Mouse (Mus musculus): ENCODE measurements around the gene Acpp.

Acpp gene

DNA sequence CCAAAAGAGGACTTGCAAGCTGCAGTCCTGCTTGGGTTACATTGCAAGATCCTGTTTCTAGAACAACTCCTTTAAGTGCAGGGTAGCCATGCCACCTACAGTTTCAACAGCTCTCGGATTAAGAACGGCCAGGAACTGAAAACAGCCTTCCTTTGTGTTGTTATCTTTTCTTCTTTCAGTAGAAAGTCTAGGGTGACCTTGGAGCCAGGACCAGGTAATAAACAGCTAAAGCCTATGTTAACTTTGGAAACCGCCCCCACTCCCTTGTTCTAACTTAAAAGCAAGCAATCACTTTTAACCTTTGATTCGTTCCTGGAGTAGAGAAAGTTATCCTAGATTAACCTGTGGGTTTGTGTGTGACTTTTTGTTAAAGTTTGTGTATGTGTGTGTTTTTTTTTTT, 33.2 kb downstream of the Acpp start:
- no peak for DNase-seq

DNA sequence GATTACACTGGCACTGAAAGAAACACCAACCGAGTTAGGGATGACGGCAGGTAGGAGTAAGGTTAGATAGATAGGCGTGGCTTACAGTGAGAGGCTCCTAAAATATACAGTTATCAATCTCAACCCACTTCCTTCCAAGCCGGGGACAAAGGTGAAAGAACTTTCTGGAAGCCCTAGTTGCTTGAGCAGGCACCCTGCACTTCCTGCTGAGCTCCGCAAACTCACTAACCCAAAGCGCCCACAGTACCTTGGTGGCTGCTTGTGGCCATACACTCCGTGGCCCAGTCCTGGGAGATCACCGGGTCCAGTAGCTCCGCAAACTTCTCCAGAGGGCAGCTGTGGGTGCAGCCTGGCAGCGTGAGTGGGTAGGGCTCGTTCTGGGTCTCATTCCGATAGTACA, 37.0 kb downstream of the Acpp start:
- no peak for DNase-seq

DNA sequence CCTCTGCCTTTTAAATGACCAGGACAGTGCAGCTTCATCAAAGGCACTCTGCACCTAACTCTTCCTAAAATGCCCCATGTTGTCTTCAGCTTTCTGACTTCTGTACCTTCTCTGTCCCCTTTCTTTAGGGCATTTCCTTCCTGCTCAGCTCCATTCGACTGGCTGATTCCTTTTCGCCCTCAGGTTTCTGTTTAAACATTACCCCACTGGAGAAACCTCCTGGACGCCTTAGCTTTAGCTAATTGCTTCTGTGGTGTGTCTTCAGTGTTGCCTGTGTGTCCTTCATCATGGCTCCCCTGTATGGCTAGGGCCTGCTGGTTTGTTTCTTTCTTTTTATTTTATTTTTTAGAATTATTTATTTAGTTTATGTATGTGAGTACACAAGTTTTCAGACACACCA, 40.5 kb downstream of the Acpp start:
- DNase-seq, result no peak

DNA sequence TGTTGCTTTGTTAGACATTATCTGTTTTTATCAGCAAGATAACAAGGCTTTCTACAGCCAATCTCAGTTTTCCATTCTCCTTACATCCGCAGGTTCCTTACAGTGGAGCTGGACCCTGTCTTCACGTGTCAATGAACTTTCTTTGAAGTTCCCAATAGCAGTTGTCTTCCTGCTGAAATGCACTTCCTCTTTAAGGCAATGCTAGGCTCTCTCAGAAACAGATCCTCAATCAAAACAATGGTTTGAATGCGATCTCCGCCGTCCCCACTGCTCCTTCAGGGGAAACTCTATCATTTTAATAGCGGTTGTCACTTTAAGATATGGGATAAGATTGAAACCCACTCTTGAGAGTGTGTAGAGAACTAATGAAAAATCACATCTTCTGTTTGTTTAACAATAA, 52.6 kb downstream of the Acpp start:
- DNase-seq, result no peak

DNA sequence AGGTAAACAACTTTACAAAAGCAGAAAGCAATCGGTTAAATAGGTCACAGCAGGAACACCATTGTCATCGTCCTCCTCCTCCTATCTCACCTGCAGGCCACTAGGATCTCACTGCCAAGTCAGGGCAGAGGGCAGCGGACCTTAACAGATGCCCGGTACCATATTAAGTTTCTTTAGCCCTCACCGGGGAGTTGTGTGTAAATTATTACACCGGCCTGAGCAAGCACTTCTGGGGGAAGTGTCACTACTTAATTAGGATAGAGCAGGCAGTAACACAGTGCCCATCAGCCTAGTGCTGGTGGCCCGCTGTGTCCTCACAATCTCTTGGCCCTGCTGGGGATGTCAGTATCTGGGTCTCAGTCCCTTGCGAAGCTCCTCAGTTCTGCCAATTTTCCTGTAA, 55.0 kb downstream of the Acpp start:
- no peak for DNase-seq

DNA sequence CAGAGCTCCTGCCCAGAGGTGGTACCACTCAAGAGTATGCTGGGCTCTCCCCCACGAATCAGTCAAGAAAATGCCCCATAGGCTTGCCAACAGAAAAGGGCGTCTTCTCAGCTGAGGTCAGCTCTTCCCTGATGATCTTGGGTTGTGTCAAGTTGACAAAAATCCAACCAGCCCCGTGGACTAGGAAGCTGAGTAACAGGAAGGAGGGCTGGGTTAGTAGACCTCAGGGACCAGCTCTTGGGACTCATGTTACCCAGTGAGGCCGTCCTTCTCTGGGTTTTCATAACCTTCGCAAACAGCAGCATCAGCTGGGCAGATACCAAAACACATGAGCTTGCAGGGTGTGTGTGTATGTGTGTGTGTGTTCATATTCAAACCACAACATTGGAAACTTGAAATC, 55.8 kb downstream of the Acpp start:
- no peak for DNase-seq

DNA sequence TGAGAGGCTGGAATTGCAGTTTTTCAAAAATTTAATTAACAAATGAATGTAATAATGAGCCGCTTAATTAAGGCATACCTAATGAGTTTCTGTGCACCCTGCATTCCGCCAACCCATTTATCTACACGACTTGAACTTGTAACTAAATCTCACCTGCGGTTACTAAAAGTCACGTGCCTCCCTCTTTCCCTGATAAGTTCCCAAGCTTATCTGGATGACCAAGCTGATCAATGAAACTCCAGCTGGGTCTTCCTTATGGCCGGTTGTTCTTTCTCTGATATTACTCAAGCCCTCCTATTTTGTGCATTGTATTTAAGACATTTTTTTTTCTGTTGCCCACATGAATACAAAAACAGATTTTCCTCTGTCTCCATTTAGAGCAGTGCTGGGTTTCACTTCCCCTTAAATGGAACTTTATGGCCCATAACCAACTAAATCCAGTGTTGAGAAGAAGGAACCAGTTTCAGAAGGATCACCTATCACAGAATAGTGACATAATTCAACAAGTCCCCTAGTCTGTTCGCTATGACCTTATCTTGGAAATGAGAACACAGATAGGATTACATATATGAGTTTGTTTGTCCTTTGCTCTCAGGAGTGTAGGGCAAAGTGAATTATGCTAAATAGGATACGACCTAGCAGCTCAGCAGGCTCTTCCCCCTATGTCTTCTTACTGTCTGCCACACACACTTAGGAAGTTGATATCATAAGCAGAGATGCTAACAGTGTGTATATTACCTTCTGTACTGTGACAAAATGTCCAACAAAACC, 56.6 kb downstream of the Acpp start:
- no peak for DNase-seq

DNA sequence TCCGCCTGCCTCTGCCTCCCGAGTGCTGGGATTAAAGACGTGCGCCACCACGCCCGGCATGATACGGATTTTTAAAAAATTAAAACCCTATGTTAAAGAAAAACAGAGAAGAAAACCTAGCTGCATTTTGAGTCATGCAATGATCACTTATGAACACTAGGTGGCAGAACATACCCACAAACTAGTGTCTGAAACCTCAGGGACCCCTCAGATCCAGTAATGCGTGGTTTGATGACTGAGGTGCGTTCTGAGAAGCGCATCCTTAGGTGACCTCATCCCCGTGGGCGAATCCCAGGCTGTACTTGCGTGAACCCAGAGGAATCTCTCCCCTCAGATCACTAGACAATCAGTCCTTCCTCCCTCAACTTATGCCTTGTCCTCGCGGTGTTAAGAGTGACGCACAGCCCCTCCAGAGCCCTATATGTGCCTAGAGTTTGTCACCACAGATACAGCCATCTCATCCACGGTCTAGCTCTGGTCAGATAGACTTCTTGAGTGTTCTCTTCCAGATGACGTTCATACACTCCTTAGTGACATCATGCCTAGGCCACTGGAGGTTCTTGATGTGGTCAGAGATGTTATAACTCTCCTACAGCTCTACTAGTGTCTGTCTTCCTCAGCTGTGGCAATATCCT, 59.9 kb downstream of the Acpp start:
- peak; percentile 45 to 55 for DNase-seq

DNA sequence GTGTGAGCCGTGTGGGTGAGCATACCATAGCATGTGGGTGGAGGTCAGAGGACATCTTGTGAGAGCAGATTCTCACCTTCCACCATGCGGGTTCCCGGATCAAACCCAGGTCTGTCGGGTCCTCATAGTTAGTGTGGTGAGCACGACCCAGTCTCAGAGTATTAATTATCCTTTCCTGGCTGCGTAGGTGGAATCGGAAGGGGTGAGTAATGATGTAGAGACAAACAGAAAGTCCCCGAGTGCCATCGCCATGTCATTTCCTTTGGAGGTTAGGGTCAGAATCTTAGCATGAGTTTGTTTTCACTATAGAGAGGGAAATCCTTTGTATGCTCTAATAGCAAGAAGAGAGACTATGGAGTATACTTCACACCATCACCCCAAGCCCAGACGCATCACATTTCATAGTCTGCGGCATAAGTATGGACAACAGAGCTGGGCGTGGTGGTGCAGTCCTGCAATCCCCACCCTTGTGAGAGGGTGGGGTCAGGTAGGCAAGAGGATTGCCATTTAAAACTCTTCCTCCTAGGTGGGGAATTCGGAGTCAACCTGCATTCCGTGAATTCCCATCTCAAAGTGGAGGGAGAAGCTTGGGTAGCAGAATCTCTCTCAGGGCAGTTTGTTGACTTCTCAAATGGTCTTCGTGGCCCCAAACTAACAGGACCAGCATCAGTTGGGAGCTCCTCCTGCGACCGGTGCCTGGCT, 62.3 kb downstream of the Acpp start:
- DNase-seq, result no peak

DNA sequence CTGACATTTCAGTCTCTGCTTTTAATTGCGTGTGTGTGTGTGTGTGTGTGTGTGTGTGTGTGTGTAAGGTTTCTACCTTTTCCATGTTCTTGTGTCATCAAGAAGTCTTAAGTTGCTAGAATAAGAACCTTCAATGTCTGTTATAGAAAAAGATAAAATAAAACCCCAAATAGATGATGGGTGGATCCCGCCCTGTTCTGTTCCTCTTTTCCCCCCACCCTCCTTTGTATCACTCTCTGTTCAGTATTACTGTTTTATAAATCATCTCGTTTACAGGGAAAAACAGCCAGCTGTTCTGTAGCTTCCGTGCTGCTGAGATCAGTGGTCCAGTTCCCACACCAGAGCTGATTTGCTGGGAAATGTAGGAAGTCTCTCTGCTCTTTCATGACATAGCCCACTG, 65.5 kb downstream of the Acpp start:
- no peak for DNase-seq

DNA sequence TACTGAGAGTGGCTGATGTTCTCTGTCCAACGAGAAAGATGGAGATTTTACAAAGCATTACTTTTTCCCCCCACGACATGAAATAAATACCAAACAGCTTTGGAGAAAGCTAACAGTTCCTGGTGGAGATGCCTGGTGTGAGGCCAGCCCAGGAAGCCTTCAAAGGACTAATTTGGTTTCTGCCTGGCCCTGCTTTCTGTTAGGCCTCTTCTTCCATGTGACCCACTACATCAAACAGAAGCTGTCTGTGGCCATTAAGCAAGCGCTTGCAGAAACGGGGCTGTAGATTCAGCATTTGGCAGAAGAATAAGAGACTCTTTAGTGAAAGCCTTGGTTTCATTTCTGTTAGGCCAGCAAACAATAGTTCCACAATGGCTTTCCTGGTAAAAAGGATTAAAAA, 65.9 kb downstream of the Acpp start:
- no peak for DNase-seq

DNA sequence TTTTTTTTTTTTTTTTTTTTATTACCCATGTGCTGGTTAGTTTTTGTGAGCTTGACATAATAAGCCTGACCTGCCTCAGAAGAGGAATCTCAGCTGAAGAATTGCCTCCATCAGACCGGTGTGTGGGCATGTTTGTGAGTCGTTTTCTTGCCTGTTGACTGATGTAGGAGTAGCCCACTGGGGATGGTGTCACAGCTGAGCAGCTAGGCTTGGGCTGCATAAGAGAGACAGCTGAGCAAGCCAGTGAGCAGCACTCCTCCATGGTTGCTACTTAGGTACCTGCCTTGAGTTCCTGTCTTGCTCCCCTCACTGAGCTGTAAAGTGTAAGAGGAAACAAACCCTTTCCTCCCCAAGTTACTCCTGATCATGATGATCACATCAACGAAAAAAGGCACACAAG, 67.6 kb downstream of the Acpp start:
- no peak for DNase-seq

DNA sequence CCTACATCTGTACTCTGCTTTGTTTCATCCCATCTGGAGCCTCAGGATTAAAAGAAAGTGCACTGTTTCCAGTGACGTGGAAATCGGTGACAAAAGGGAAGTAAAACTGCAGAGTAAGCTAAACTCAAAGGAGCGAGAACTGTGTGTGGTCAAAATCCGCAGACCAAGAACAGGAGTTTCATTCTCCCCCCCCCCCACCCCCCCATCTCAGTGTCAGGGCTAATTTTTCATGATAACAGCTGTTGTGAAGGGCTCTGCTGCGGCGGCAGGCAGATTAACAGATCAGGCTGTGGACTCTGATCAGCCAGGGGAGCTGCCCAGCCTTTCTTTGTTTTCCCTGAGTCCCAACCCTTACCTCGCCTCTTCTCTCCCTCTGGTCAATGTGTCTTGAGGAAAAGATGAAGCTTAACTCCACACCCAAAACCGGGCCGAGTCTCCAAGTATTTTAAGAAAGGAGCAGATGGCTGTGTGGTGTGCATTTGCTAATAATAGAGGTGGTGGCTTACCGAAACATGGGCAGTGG, 68.1 kb downstream of the Acpp start:
- DNase-seq, result no peak

DNA sequence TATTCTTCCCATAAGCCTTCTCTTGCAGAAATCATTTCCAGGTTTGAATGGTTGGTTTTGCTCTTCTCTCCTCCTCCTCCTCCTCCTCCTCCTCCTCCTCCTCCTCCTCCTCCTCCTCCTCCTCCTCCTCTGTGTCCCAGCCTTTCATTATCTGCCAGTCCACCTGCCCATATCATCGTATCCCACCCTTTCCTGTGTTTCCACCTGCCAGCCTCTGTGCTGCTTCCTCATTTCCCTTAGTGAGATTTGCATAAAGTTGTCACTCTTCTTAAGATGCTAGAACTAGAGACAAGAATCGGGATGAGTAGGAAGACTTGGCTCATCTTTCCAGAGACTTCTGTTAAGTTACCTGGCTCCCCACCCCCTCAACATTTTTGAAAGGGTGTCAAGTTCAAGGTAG, 73.0 kb downstream of the Acpp start:
- DNase-seq, result no peak

DNA sequence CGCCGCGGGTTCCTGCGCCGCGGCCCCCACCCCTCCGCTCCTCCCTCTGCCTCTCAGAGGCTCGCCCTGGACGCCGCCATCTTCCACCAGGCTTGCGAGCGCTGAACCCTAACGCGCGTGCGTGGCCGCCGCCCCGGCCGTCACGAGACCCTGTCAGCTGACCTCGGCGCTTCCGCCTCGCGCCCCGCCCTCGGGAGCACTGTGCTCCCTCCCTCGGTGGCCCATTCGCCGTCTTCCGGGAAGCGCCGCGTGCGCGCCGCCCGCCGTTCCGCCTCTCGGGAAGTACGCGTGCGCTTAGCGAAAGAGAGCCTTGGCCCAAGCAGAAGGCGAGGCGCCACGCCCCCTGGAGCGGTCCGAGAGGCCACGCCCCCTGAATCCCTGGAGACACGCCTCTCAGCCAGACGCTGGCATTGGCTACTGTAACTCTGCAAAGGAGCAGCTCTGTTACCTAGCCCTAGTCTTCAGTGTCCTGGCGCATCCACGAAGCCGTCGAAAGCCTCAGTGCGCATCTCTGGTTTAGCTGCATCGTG, 74.7 kb downstream of the Acpp start, which contains the start of gene Dnajc13:
Dnajc13 (minus strand) TSS at position 108 of the 530 bp plus-strand sequence.
- peak; percentile 98 for DNase-seq

DNA sequence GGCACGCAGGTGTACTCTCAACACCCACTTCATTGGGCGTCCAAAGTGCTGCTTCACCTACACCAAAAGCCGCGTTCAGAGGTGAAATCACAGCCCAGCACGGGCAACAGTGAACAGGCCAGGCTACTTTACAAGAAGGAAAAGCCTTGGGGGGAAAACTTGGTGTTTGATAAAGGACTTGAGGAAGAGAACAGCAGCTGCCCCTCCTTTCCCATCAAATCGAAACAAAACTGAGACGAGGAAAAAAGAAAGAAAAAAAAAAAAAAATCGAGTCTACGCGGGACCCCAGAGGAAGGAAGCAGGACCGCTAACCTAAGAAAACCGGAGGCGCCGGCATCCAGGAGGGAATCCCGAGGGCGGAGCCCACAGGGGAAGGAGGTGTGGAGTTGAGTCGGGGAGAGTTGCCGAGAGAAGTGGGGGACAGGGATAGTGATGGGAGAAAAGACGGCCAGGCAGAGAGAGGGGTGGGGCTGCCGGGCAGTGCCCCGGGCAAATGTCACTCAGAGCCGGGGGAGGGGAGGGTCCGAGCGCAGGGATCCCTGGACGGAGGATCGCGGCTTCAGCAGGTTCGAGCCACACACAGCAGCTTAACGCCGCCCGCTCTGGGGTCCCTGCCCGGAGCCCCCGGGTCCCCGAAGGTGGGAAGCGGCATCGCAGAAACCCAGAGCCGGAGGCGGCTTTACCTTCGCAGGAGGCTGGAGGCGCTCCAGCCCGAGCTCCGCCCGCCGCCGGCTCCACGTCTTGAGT, 75.4 kb downstream of the Acpp start:
- peak; percentile 16 to 66 for DNase-seq

DNA sequence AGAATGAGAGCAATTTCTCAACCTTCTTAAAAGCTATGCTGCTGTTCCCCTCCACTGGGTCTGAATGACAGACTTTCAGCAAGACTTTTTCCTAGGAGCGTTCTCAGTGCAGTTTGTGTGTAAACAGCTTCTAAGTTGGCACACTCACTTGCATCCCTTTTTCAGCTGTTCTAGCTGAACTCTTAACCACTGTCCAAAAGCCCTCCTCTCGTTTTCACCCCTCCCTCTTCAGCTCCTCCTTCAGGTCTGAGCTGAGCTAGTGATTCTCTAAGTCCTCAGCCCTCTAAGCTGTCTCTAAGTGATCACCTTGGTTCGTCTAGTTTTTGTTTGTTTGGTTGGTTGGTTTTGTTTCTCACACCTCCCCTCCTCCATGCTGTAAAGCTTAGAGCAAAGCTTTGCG, 77.2 kb downstream of the Acpp start:
- no peak for DNase-seq

DNA sequence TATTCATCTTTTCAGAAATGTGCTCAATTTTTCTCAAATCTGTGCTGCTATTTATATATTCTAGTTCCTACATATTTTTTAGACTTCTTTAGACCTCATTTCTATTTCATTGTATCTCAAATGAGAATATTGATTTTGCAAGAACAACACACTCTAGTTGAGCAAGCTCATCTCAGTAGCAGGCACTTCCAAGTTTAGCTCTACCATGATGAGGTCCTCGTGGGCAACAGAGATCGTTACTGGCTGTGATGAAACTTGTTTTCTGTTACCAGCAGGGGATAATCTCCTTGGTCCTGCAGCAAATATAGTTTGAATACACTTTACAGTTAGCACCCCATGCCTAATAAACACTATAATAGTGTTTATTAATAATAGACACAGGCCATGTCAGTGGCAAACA, 81.5 kb downstream of the Acpp start:
- DNase-seq, result no peak

DNA sequence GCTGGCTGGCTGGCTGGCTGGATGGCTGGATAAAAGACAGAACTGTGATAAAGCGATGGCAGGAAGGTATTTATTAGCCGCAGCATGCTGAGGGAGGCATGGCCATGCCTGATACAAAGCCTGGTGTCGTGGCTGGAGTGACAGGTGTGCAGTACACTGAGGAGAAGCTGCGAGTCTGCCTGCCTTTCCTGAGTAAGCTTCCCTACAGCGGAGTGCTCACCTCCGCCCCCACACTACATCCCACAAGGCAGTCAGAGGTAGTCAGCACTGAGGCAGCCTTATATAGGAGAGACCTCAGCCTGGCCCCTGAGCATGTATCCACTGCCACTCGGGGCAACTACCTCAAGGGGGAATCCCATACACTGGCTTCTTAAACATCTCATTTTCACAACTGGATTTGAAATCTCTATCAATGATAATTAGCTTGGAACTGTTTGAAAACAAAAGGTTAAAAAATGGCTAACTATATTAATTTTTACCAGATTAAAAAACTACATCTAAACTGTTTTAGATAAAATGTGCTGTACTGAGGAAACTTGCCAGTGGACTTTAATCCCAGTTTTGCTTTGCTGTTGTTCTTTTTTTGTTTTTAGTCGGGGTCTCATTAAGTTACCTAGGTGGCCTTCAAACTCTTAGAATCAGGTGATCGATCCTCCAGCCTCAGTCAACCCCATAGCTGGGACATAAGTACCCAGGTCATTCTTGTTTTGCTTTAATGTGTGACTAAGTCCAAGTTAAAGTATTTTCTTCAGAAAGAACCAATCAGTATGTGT, 83.0 kb downstream of the Acpp start:
- no peak for DNase-seq

DNA sequence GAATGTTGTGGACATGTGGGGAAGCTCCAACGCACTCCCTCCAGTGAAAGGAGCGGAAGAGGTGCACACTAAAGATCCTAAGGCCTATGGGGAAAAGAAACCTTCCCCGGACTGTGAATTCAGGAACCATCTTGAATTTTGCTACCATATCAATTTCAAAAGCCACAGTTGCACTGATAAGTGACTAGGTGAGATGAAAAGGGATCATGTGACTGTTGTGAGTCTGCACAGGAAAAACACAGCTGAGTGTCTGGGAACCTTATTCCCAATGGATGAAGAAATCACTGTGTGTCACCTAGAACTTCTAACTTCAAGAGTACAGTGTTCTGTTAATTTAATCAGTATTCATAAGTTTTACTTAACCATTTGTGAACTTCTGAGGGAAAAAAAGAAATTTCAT, 84.9 kb downstream of the Acpp start:
- no peak for DNase-seq

DNA sequence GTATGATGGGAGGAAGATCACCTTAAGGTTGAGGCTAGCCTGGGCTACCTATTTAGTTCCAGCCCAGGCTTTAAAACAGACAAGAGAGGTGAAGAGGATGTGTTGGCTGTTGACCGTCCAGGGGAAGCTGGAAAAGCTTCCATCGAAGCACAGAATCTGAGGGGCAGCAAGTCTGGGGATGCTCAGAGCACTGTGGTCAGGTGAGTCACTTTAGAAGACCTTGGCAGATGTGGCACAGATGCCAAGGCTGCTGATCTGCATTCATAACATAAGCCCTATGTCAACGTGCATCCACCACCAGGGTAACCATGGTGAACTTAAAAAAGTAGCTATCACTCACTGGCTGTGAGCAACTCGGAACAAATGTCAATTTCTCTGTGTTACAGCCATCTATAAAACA, 85.9 kb downstream of the Acpp start:
- DNase-seq, result no peak

DNA sequence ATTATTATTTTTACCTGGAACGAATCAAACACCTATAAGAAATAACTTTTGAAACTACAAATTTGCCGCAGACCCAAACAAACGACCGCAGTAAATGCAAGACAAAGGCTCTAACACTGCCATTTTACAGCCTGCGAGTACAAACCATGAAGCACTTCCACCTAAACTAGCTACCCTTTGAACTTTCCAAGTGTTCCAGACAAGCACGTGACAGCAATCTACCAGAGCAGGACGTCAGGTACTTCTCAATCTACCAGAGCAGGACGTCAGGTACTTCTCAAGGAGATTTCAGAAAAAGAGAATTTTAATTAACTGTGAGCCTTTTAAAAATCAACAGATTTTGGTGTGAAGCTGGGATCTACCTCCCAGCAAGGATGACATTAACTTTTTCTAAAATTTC, 86.4 kb downstream of the Acpp start:
- no peak for DNase-seq
